Mouse (Mus musculus): ENCODE results near the gene Gm20388. TPM values are rescaled to one million over a fixed set of nuclear protein-coding genes. Genes with fewer than 3 reads are reported as not detected.

The Gm20388 gene
- total and polyA plus RNA-seq, 2 experiments from 2014 or later: 17.3 TPM; not detected in 1

DNA sequence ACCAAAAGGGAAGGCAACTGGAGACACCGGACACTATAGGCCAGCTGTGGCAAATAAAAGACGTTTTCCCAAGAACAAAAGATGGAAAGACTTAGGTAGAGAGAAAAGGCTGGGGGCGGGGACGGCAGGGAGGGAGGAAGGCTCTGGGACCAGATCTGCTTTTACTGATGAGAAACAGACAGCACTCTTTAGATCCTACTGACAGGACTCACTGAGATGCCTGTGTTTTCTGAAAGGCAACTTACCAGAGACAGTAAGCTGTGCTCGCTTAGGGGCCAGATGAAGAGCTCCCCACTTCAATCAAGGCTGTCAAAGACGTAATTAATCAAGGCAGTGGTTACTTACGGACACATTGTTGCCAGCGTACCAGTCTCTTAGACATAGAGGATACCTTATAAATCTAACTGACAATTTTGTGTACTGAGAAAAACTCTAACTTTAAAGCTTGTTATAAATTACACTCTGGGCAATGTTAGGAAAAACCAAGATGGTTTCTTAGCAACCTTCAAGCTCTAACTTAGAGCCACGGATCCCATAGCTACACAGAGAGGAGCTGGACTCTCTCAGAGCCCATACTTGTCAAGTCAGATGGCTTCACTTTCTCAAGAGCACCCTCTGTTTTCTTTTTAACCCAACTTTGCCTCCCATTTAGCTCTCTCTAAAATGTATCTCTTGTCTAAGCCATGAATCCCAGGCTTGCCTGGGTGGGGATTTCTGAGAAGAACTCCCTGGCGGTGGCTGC is 4481.8 kb downstream of the Gm20388 start:
- DNase-seq (ENCODE audit: low spot score) (no peak), ATAC-seq (ENCODE audit: insufficient read depth, low read depth) (no peak)
- Histone ChIP-seq H3K4me2 (ENCODE audit: low read depth, low read length) (no peak overlapping the region), H3K9me3 (replicated peaks; ENCODE audit: control insufficient read depth, low read length) (no peaks in the 10 kb centered on the region; the same call in 1 of the 2 replicates), H3K4me1 (ENCODE audit: control insufficient read depth, insufficient read depth) (no peaks in the 10 kb centered on the region), H3K9ac (replicated peaks; ENCODE audit: low read depth, low read length) (no peak overlapping the region), H3K4me3 (ENCODE audit: low read depth, low read length) (no peak overlapping the region), H3K36me3 (replicated peaks; ENCODE audit: control insufficient read depth, insufficient read depth, low read length) (no peaks in the 10 kb centered on the region), H3K27me3 (ENCODE audit: control insufficient read depth, insufficient read depth, low read length) (no peaks in the 10 kb centered on the region), H3K27ac (ENCODE audit: low read depth) (no peak overlapping the region)
- WGBS: 61% methylated on average over 10 of the region's 10 CpGs
- no peak for TF ChIP-seq CTCF (IDR thresholded peaks at IDR 0.05; ENCODE audit: low read depth)
- TF ChIP-seq EP300 (IDR thresholded peaks at IDR 0.05; ENCODE audit: low read depth): no peak

- no peak for TF ChIP-seq CTCF (IDR thresholded peaks at IDR 0.05; ENCODE audit: low read depth)
- TF ChIP-seq EP300 (IDR thresholded peaks at IDR 0.05; ENCODE audit: low read depth): no peak
- DNase-seq (ENCODE audit: low spot score): no peak
- H3K36me3 ChIP-seq (replicated peaks; ENCODE audit: control insufficient read depth, insufficient read depth, low read length): no peaks in the 10 kb centered on the region
- WGBS: 69% methylated on average over 5 of the region's 5 CpGs
- no peaks in the 10 kb centered on the region for H3K4me1 ChIP-seq (ENCODE audit: control insufficient read depth, insufficient read depth)
- no peak for ATAC-seq (ENCODE audit: insufficient read depth, low read depth)
- no peak overlapping the region for H3K27ac ChIP-seq (ENCODE audit: low read depth)
- H3K4me2 ChIP-seq (ENCODE audit: low read depth, low read length): no peak overlapping the region
- H3K4me3 ChIP-seq (ENCODE audit: low read depth, low read length): no peak overlapping the region
- H3K9ac ChIP-seq (replicated peaks; ENCODE audit: low read depth, low read length): no peak overlapping the region
- no peaks in the 10 kb centered on the region; the same call in 1 of the 2 replicates for H3K9me3 ChIP-seq (replicated peaks; ENCODE audit: control insufficient read depth, low read length)
- H3K27me3 ChIP-seq (ENCODE audit: control insufficient read depth, insufficient read depth, low read length): no peaks in the 10 kb centered on the region
These were observed 4482.4 kb downstream of the Gm20388 start for GRCm38 (mm10) chr8:124393013-124393412.

GRCm38 (mm10) chr8:124393927-124394326 is 4483.3 kb downstream of the Gm20388 start:
- ATAC-seq (ENCODE audit: insufficient read depth, low read depth): no peak
- TF ChIP-seq EP300 (IDR thresholded peaks at IDR 0.05; ENCODE audit: low read depth) (no peak), CTCF (IDR thresholded peaks at IDR 0.05; ENCODE audit: low read depth) (no peak)
- WGBS: 79% methylated on average over 4 of the region's 4 CpGs

DNA sequence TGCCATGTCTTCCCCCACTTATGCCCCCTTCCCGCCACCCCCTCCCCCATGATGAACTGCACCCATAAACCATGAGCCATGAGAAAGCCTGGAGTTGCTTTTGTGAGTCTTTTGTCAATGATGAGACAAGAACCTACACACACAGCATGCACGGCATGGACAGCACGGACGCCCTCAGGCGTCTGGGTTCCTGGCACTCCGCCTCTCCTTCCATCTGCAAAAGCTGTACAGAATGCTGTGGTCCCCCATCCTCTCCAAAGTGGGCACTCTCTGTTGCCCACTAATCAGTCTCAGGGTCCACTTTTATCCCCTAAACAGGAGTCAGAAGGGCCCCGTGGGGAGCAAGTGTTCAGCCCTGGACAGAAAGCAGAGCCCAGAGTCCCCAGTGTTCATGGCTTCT is 4484.3 kb downstream of the Gm20388 start:
- no peaks in the 10 kb centered on the region for H3K4me1 ChIP-seq (ENCODE audit: control insufficient read depth, insufficient read depth)
- H3K36me3 ChIP-seq (replicated peaks; ENCODE audit: control insufficient read depth, insufficient read depth, low read length): no peaks in the 10 kb centered on the region
- no peaks in the 10 kb centered on the region for H3K27me3 ChIP-seq (ENCODE audit: control insufficient read depth, insufficient read depth, low read length)
- no peak overlapping the region for H3K4me3 ChIP-seq (ENCODE audit: low read depth, low read length)
- no peak for DNase-seq (ENCODE audit: low spot score)
- ATAC-seq (ENCODE audit: insufficient read depth, low read depth): no peak
- WGBS: 86% methylated on average over 7 of the region's 7 CpGs
- H3K27ac ChIP-seq (ENCODE audit: low read depth): no peak overlapping the region
- H3K4me2 ChIP-seq (ENCODE audit: low read depth, low read length): no peak overlapping the region
- TF ChIP-seq EP300 (IDR thresholded peaks at IDR 0.05; ENCODE audit: low read depth) (no peak), CTCF (IDR thresholded peaks at IDR 0.05; ENCODE audit: low read depth) (no peak)
- H3K9me3 ChIP-seq (replicated peaks; ENCODE audit: control insufficient read depth, low read length): no peaks in the 10 kb centered on the region; the same call in 1 of the 2 replicates
- H3K9ac ChIP-seq (replicated peaks; ENCODE audit: low read depth, low read length): no peak overlapping the region

More at GRCm38 (mm10) chr8:124393927-124394326, 4483.3 kb downstream of the Gm20388 start:
- no peaks in the 10 kb centered on the region for H3K27me3 ChIP-seq (ENCODE audit: control insufficient read depth, insufficient read depth, low read length)
- H3K27ac ChIP-seq (ENCODE audit: low read depth): no peak overlapping the region
- no peaks in the 10 kb centered on the region for H3K36me3 ChIP-seq (replicated peaks; ENCODE audit: control insufficient read depth, insufficient read depth, low read length)
- H3K9ac ChIP-seq (replicated peaks; ENCODE audit: low read depth, low read length): no peak overlapping the region
- no peaks in the 10 kb centered on the region for H3K4me1 ChIP-seq (ENCODE audit: control insufficient read depth, insufficient read depth)
- no peak for DNase-seq (ENCODE audit: low spot score)
- H3K4me3 ChIP-seq (ENCODE audit: low read depth, low read length): no peak overlapping the region
- H3K9me3 ChIP-seq (replicated peaks; ENCODE audit: control insufficient read depth, low read length): no peaks in the 10 kb centered on the region; the same call in 1 of the 2 replicates
- H3K4me2 ChIP-seq (ENCODE audit: low read depth, low read length): no peak overlapping the region

MicroRNAs encoded within 50 kb of the gene (microRNA counts, 519-probe panel; counts per million panel counts)
- microRNA mmu-miR-1967: not detected

Small RNAs within 50 kb of the gene (microRNA-seq; reads per million reads assigned to microRNA genes)
- gene Gm22715 (not detected), gene Gm24366 (not detected), gene Gm27530 (not detected), gene Mir1967 (not detected), gene Mir6396 (not detected), gene Mir7079 (not detected), gene Mir7080 (not detected), gene Mir7237 (not detected), gene Mir7687 (0.54 reads per million)

Other genes starting within 250 kb of the Gm20388 start
- gene Wfdc1, start 244.5 kb upstream of the Gm20388 start, total RNA-seq (2014; rRNA removed; ENCODE audit: low replicate concordance): 44.1 and 55.0 TPM in 2 replicates
- 21.0 and 22.4 TPM in 2 replicates for gene Wfdc1, start 244.5 kb upstream of the Gm20388 start, polyA plus RNA-seq (2015; fragmentation: Nextera tagmentation; extraction: Ambion mirVana)
- gene Atp2c2, start 210.8 kb upstream of the Gm20388 start, total RNA-seq (2014; rRNA removed; ENCODE audit: low replicate concordance): not detected in 2 replicates
- gene Atp2c2, start 210.8 kb upstream of the Gm20388 start, polyA plus RNA-seq (2015; fragmentation: Nextera tagmentation; extraction: Ambion mirVana): 0.12 and 0.21 TPM in 2 replicates
- 17.7 and 28.6 TPM in 2 replicates for gene Tldc1, start 132.4 kb upstream of the Gm20388 start, total RNA-seq (2014; rRNA removed; ENCODE audit: low replicate concordance)
- 12.1 and 14.2 TPM in 2 replicates for gene Tldc1, start 132.4 kb upstream of the Gm20388 start, polyA plus RNA-seq (2015; fragmentation: Nextera tagmentation; extraction: Ambion mirVana)
- 28.3 and 79.5 TPM in 2 replicates for gene Cotl1, start 70.3 kb upstream of the Gm20388 start, total RNA-seq (2014; rRNA removed; ENCODE audit: low replicate concordance)
- 15.4 and 22.3 TPM in 2 replicates for gene Cotl1, start 70.3 kb upstream of the Gm20388 start, polyA plus RNA-seq (2015; fragmentation: Nextera tagmentation; extraction: Ambion mirVana)
- 6.5 and 10.0 TPM in 2 replicates for gene Klhl36, start 48.6 kb upstream of the Gm20388 start, total RNA-seq (2014; rRNA removed; ENCODE audit: low replicate concordance)
- 6.7 and 6.9 TPM in 2 replicates for gene Klhl36, start 48.6 kb upstream of the Gm20388 start, polyA plus RNA-seq (2015; fragmentation: Nextera tagmentation; extraction: Ambion mirVana)
- gene Usp10, start 481 bp upstream of the Gm20388 start, total RNA-seq (2014; rRNA removed; ENCODE audit: low replicate concordance): 36.6 and 44.0 TPM in 2 replicates
- gene Usp10, start 481 bp upstream of the Gm20388 start, polyA plus RNA-seq (2015; fragmentation: Nextera tagmentation; extraction: Ambion mirVana): 47.7 and 54.9 TPM in 2 replicates
- 5.4 and 15.5 TPM in 2 replicates for gene Crispld2, start 81.6 kb downstream of the Gm20388 start, total RNA-seq (2014; rRNA removed; ENCODE audit: low replicate concordance)
- 2.5 and 2.6 TPM in 2 replicates for gene Crispld2, start 81.6 kb downstream of the Gm20388 start, polyA plus RNA-seq (2015; fragmentation: Nextera tagmentation; extraction: Ambion mirVana)
- gene Zdhhc7, start 190.6 kb downstream of the Gm20388 start, total RNA-seq (2014; rRNA removed; ENCODE audit: low replicate concordance): 57.6 and 86.8 TPM in 2 replicates
- gene Zdhhc7, start 190.6 kb downstream of the Gm20388 start, polyA plus RNA-seq (2015; fragmentation: Nextera tagmentation; extraction: Ambion mirVana): 33.5 and 35.2 TPM in 2 replicates
- gene 6430548M08Rik, start 203.3 kb downstream of the Gm20388 start, total RNA-seq (2014; rRNA removed; ENCODE audit: low replicate concordance): 14.5 and 22.2 TPM in 2 replicates
- gene 6430548M08Rik, start 203.3 kb downstream of the Gm20388 start, polyA plus RNA-seq (2015; fragmentation: Nextera tagmentation; extraction: Ambion mirVana): 7.1 and 8.4 TPM in 2 replicates